Mouse (Mus musculus): Measurements from ENCODE around the gene Camta1.

Gene Camta1

GRCm38 (mm10) chr4:151215179-151215578 is 646.5 kb downstream of the Camta1 start:
- DNase-seq (ENCODE audit: inconsistent ontology term), result no peak

DNA sequence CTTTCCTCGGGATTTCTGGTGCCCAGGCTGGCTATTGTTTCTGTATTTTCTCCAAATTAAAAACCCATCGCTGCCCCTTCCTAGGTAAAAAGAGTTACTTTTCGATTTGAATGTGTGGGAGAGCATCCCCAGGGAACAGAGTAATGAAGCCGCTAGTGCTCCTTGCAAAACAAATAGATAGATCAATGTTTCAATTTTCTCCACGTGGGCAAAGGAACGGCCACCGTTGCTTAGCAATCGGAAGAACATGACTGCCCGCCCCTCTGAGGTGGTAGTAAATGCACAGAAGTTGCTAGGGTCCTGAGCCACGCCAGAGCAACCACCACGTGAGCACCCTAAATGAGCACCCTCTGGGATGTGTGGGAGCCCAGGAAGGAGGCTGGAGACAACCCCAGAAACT is 648.2 kb downstream of the Camta1 start:
- DNase-seq (ENCODE audit: inconsistent ontology term), result no peak

- DNase-seq (ENCODE audit: inconsistent ontology term), result no peak
Measured at GRCm38 (mm10) chr4:151211992-151212391, 649.7 kb downstream of the Camta1 start.

DNA sequence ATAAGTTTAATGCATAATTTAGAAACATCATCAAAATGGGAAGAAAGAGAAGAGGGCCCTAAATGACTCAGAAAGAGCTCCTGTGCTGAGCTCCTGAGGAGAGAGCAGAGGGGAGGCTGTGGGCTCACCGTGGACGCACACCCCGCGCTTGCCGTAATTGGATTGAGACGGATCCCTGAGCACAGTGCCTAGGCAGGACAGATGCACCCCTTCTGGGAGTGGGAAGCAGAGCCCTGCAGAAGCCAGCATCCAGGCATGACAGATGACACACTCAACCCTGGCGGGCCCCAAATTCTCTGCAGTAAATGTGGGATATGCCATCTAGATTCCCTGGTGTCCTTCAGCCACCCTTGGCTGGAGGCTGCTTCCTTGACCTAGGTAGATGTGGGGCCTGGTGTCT is 654.1 kb downstream of the Camta1 start:
- no peak for DNase-seq (ENCODE audit: inconsistent ontology term)

GRCm38 (mm10) chr4:151202891-151203290 is 658.8 kb downstream of the Camta1 start:
- DNase-seq (ENCODE audit: inconsistent ontology term), result peak; percentile 95

- no peak for DNase-seq (ENCODE audit: inconsistent ontology term)
Measured at GRCm38 (mm10) chr4:151200316-151200715, 661.4 kb downstream of the Camta1 start.

DNA sequence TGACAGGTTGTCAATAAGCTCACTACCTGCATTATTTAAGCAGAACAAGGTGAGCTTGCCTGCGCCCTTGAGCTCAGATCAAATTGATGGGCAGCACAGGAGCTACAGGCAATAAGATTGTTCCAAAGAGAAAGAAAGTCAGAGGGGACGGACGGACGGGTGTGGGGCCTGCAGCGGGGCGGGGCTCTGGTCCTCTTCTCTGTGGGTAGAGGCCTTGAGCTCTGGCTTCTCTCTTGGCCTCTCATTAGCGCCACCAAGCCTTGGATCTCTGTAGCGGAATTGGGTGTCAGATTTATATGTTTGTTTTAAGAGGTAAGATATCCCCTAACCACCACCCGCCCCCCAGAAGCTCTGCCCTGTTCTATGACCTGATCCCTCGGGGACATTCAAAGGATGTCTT is 666.5 kb downstream of the Camta1 start:
- no peak for DNase-seq (ENCODE audit: inconsistent ontology term)

DNA sequence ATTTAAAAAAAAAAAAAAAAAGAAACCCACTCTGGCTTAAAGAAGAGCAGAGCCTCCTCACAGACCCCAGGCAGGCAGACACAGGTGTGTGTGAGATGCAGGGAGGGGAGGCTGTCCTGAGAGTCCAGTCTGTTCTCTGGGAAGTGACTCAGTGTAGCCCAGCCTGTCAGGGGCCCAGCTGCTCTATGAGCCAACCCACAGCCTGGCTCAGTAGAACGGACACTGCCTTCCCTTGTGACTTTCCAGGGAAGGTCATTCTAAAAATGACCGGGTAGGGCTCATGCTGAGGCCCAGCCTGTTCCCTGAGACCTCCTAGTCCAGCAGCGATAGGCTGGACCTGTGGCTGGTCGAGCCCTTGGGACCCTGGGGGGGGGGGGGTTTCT is 667.0 kb downstream of the Camta1 start:
- no peak for DNase-seq (ENCODE audit: inconsistent ontology term)

DNA sequence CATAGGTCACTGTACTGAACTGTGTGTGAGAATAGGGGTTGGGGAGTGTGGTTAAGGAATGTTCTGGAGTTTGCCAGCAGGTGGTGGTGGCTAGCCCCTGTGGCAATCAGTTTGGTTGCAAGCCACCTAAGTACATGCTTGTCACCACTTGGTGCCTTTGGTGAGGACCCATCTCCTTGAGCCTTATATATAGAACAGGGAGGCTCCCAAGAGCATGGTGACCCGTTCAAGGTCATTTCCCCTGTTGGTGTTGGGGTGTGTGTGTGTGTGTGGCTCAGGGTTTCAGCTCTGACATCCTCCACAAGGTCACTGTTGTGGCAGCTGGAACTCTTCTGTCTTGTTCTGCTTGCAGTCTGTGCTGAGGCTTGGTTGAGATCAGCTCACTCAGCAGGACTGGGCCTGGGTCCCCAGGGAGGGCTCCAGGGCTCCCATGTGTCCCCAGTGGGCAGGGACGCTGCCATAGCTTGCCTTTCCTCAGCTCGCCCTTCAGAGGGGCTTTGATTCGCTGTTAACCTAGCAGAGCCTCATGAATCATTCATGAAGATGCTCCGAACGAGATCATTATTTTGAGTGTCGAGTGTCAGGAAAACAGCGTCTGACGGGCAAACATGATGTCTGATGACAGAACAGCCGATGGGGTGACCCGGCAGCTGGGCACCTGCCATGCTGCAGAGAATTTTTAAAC is 667.5 kb downstream of the Camta1 start:
- DNase-seq (ENCODE audit: inconsistent ontology term), result no peak

GRCm38 (mm10) chr4:151186447-151186846 is 675.2 kb downstream of the Camta1 start:
- DNase-seq (ENCODE audit: inconsistent ontology term), result peak; percentile 69

DNA sequence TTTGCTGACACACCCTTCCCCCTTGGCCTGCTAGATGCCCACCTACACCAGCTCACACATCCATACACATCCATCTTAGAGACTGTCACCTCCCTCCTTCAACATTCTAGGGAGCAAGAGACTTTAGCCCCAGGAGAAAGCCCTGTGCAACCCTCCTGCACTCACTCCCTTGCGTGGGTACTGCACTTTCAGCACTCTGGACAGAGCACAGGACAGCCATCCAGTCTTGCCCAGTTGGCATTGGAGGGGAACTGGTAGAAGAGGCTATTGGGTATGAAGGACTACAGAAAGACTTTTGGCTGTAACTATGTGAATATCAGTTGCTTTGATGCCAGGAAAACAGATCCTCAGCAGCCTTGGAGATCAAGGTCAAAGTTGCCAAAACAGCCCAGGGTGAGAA is 675.9 kb downstream of the Camta1 start:
- no peak for DNase-seq (ENCODE audit: inconsistent ontology term)

- DNase-seq (ENCODE audit: inconsistent ontology term), result peak; percentile 27
Measured at GRCm38 (mm10) chr4:151180394-151180902, 681.2 kb downstream of the Camta1 start.

- no peak for DNase-seq (ENCODE audit: inconsistent ontology term)
Measured at GRCm38 (mm10) chr4:151179639-151180038, 682.0 kb downstream of the Camta1 start.

DNA sequence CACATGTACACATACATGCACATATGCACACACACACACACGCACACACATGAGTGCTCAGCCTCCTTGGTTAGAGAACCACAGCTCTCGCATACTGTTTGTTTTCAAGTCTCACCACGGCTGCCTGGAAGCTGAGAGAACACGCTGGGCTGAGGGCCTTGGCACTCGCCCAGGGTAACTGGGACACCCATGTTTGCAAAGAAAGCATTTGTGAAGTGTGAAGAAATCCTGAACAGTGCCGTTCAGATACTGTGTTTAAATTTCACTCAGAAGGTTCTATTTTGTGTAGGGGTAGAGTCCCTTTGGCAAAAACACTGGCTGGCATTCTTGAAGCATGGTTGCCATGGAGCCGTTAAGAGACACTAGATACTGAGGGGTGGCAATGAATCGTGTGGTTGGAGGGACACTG is 682.7 kb downstream of the Camta1 start:
- DNase-seq (ENCODE audit: inconsistent ontology term), result no peak

DNA sequence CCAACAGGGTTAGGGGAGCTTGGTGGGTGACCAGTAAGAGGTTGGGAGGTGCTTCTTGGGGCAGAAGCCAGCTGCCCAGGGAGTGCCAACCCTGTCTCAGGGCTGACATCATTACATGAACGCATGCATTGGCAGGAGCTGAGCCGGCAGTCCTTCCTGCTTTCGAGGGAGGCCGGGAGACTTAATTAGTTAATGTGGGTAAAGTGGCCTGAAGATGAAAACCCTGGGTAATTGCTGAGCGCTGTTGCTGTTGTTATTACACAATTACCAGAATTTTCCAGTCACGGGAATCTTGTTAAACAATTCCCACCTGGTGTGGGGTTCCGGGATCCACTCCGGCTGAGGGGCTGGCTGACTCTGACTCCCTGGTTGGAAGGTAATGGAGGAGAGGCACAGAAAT is 689.1 kb downstream of the Camta1 start:
- DNase-seq (ENCODE audit: inconsistent ontology term), result peak; percentile 74

- DNase-seq (ENCODE audit: inconsistent ontology term), result no peak
Measured at GRCm38 (mm10) chr4:151171117-151171516, 690.6 kb downstream of the Camta1 start.

DNA sequence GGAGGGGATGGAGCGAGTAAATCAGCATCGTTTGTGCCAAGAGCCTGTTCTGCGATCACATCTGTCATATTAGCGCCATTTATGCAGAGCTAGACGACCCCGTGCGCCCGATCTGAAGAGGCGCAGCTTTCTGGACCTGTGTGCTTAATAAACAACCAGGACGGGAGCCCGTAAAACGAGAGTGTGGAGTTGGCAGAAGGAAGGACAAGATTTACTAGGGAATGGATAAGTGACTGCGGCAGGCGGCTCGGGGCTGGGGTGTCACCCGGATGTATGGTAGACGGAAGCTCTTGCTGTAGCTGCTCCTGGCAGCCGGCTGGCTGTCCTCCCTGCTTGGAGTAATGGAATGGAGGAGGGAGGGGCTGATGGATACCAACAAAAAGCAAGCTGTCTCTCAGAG is 691.0 kb downstream of the Camta1 start:
- no peak for DNase-seq (ENCODE audit: inconsistent ontology term)

- no peak for DNase-seq (ENCODE audit: inconsistent ontology term)
Measured at GRCm38 (mm10) chr4:151166969-151167368, 694.7 kb downstream of the Camta1 start.

- DNase-seq (ENCODE audit: inconsistent ontology term), result peak; percentile 97
Measured at GRCm38 (mm10) chr4:151165539-151165938, 696.1 kb downstream of the Camta1 start.

- no peak for DNase-seq (ENCODE audit: inconsistent ontology term)
Measured at GRCm38 (mm10) chr4:151164309-151164708, 697.4 kb downstream of the Camta1 start.

- DNase-seq (ENCODE audit: inconsistent ontology term), result no peak
Measured at GRCm38 (mm10) chr4:151161869-151162268, 699.8 kb downstream of the Camta1 start.

DNA sequence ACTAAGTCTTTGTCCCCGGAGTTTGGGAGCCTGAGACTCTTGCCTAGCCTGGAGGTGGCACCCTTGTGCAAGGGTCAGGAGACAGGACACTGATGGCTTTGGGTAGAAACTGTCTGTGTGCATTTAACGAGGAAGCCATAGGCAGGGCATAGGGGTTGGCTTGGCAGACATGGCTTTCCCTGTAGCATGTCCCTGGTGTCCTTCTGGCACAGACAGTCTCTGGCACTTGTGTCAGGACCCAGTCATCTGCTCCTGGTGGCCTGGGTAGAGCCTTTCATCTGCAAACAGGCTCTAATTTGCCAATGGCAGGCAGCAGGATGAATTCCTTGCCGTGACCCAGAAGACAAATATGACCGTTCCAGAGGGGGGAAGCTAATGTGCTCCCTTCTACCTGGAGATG is 700.7 kb downstream of the Camta1 start:
- DNase-seq (ENCODE audit: inconsistent ontology term), result no peak

GRCm38 (mm10) chr4:151160476-151160875 is 701.2 kb downstream of the Camta1 start:
- DNase-seq (ENCODE audit: inconsistent ontology term), result no peak

DNA sequence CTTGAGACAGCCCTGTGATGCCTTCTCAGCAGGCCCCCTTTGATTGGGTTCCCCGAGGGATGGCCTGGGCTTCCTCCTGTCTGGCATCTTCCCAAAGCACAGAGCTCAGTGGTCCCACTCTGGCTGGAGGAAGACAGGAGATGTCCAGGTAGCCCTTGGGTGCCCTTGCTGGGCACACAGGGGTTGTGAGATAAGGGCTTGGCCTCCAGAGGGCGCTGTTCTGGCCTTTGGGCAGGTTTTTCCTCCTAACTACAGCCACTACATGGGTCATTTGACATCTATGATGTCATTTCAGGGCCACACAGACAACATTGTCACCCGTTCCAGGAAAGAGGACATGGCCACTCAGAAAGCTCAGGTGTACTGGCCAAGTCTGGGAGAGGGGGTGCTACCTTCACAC is 703.4 kb downstream of the Camta1 start:
- no peak for DNase-seq (ENCODE audit: inconsistent ontology term)

All from Muller cell, postnatal 12 days (primary cell).